Mouse (Mus musculus) olfactory bulb, adult 2 months (tissue): ENCODE measurements around the gene Camta1.

ENCODE experiments used
- CTCF ChIP-seq: fragments of 200-500 bp; IDR thresholded peaks from 2 replicates; pipeline ENCODE4 v1.5.1; 2012; ENCODE audit warnings: low read depth, mild to moderate bottlenecking, low read length, moderate library complexity; ENCODE audit not compliant: insufficient read depth
- POLR2A ChIP-seq: fragments of 200-500 bp; IDR thresholded peaks from 2 replicates; pipeline ENCODE4 v1.6.1; 2012; ENCODE audit warnings: mild to moderate bottlenecking, low read depth, low read length, moderate library complexity; ENCODE audit not compliant: insufficient read depth

DNA sequence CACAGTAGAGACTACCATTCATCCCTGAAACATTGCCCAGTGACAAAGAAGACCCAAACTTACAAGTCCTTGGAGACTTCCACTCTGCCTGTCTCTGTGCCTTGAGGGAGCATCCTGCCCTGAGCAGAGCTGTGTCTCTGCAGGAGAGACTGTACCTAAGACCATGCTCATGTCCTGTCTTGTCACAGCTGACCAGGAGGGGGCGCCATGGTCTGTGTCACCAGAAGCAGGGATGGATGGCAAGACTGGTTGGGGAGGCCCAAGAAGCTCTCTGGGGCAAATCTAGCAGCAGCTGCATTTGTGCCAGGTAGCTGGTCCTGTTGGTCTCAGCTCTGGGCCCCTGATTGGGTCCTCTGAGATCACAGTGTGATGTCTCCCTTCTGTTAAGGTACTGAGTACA is 646.5 kb downstream of the Camta1 start:
- TF ChIP-seq CTCF (0 out of 2 replicates have a peak, but pooled peaks have one; percentile 13), POLR2A (no peak)
